Mouse (Mus musculus): ENCODE data around the gene Gm19684. TPM values are rescaled to one million over a fixed set of nuclear protein-coding genes. Genes with fewer than 3 reads are reported as not detected.
"Not testable (repeated sequence)": the region's sequence is repeated elsewhere in the genome, so short reads cannot be mapped to it uniquely, and the experiment has no call there.

The Gm19684 gene
- total and polyA plus RNA-seq, 3 experiments, result 0.11 TPM; not detected in 2

DNA sequence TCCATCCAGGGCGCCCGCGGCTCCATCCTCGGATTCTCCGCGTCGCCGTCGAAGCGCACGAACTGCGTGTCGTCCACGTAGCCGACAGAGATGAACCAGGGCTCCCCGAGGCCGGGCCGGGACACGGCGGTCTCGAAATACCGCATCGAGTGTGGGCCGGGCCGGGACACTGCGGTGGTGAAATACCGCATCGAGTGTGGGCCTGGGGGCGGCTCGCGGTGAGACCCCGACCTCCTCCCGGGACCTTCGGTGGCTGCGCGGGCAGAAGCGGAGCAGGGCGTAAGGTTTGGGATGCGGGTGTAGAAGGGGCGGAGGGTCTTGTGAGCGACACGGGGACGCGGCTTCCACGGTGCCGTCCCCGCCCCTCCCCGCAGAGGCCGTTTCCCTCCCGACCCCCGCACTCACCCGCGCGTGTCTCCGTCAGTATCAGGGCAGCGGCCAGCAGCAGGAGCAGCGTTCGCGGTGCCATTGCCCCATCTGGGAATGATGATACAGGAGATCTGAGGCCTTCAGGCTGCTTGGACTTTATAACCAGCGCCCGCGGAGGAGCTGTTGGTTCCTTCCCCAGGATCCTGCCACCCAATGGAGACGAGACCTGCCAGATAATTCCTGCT is 46.7 kb downstream of the Gm19684 start, which contains the start of gene Gm8909:
TSS of gene Gm8909 (minus strand) at position 499 of the 614 bp plus-strand sequence.
- ATAC-seq (ENCODE audit: extremely low read depth, insufficient number of reproducible peaks, low FRiP score, poor library complexity, severe bottlenecking) (no peak), DNase-seq (ENCODE audit: low spot score) (no peak)
- Histone ChIP-seq H3K36me3 (replicated peaks) (no peaks in the 10 kb centered on the region), H3K4me3 (ENCODE audit: low read depth, low read length) (no peak within 1 kb of the TSS), H3K27me3 (ENCODE audit: insufficient read depth, low read length) (no peaks in the 10 kb centered on the region), H3K9me3 (replicated peaks) (no peaks in the 10 kb centered on the region), H3K4me1 (ENCODE audit: insufficient read depth, low read depth, low read length) (no peaks in the 10 kb centered on the region)
- TF ChIP-seq TAL1 (conservative IDR thresholded peaks at IDR 0.05; ENCODE audit: low read depth, low read length), result no peak
- no peak for TF ChIP-seq CTCF (IDR thresholded peaks at IDR 0.05; ENCODE audit: low read depth, low read length)
- TF ChIP-seq GATA2 (IDR thresholded peaks at IDR 0.05; ENCODE audit: borderline replicate concordance, low read depth, low read length), result no peak
- no peak for TF ChIP-seq GATA1 (IDR thresholded peaks at IDR 0.05; ENCODE audit: borderline replicate concordance, low read length)
- no peak for TF ChIP-seq POLR2AphosphoS5 (IDR thresholded peaks at IDR 0.05; ENCODE audit: insufficient replicate concordance, low read depth, low read length)

DNA sequence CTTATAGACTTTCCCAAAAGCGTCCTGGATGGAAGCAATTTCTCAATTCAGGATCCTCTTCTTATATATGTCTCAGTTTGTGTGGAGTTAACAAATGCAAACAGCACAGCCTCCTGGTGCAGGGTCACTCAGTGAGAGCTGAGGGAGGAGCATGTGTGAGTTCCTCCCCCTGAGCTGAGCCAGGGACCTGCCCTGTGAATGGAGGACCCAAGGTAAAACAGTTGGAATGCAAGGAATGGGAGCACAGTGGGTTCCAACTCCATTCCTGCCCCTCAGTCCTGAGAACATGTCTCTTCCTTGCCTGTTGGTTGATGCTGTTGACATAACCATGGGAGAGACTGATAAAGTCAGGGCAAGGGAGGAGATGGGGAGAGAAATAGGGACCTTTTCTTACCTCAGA is 47.6 kb downstream of the Gm19684 start:
- not testable (repeated sequence) for ATAC-seq (ENCODE audit: extremely low read depth, insufficient number of reproducible peaks, low FRiP score, poor library complexity, severe bottlenecking); H3K27me3 ChIP-seq (ENCODE audit: insufficient read depth, low read length)

DNA sequence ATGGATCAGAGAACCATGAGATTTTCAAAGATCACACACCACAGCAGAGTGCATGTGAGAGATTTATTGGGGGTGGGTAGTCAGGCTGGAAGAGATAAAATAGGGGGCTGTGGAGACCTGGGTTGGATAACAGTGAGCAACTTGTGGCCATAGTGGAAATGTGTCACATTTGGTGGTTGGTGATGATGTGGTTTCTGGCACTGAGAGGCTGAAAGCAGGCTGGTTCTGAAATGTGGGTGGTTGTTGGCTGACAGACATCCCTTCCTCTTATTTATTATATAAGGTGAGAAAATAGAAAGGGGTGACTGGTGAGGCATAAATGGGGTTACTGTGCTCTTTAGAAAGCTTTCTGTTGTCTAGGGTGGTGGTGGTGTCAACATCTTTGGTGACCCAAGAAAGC is 48.3 kb downstream of the Gm19684 start:
- no peaks in the 10 kb centered on the region for H3K27me3 ChIP-seq (ENCODE audit: insufficient read depth, low read length)

More for the DNA sequence above, 47.6 kb downstream of the Gm19684 start:
- not testable (repeated sequence) for H3K9me3 ChIP-seq (replicated peaks); H3K4me3 ChIP-seq (ENCODE audit: low read depth, low read length); H3K36me3 ChIP-seq (replicated peaks); DNase-seq (ENCODE audit: low spot score); H3K4me1 ChIP-seq (ENCODE audit: insufficient read depth, low read depth, low read length)

DNA sequence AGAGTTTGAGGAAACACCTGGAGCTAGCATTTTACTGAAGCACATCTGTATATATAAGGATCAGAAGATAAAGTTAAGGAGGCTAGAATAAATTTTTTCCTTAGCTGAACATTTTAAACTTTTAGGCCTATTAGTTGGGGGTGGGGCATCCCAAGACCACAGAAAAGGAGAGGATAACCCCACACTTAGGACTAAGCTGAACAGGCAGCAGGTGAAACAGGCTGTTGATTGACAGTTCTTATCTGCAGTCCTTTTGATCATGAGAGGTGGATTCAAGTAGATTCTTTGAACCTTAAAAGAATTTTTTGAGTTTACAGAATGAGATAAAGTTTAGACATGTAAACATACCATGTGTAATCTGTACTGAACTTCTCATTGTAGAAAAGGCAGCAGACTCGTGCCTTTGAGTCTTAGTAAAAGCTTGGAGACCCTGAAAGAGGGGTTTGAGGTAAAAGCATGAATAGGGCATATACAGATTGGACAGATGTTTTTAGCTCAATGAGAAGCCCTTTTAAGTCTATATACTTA is 48.9 kb downstream of the Gm19684 start:
- H3K4me3 ChIP-seq (ENCODE audit: low read depth, low read length), result no peak overlapping the region
- no peak for ATAC-seq (ENCODE audit: extremely low read depth, insufficient number of reproducible peaks, low FRiP score, poor library complexity, severe bottlenecking)
- DNase-seq (ENCODE audit: low spot score), result no peak
- H3K27me3 ChIP-seq (ENCODE audit: insufficient read depth, low read length), result no peaks in the 10 kb centered on the region
- H3K36me3 ChIP-seq (replicated peaks), result no peaks in the 10 kb centered on the region
- H3K4me1 ChIP-seq (ENCODE audit: insufficient read depth, low read depth, low read length), result no peaks in the 10 kb centered on the region
- H3K9me3 ChIP-seq (replicated peaks), result no peaks in the 10 kb centered on the region
- TF ChIP-seq TAL1 (conservative IDR thresholded peaks at IDR 0.05; ENCODE audit: low read depth, low read length), result no peak
- TF ChIP-seq GATA2 (IDR thresholded peaks at IDR 0.05; ENCODE audit: borderline replicate concordance, low read depth, low read length), result no peak
- TF ChIP-seq POLR2AphosphoS5 (IDR thresholded peaks at IDR 0.05; ENCODE audit: insufficient replicate concordance, low read depth, low read length), result no peak
- no peak for TF ChIP-seq GATA1 (IDR thresholded peaks at IDR 0.05; ENCODE audit: borderline replicate concordance, low read length)
- TF ChIP-seq CTCF (IDR thresholded peaks at IDR 0.05; ENCODE audit: low read depth, low read length), result no peak

More for the DNA sequence above, 48.3 kb downstream of the Gm19684 start:
- ATAC-seq (ENCODE audit: extremely low read depth, insufficient number of reproducible peaks, low FRiP score, poor library complexity, severe bottlenecking), result no peak
- Histone ChIP-seq H3K36me3 (replicated peaks) (no peaks in the 10 kb centered on the region), H3K4me3 (ENCODE audit: low read depth, low read length) (no peak overlapping the region), H3K9me3 (replicated peaks) (no peaks in the 10 kb centered on the region), H3K4me1 (ENCODE audit: insufficient read depth, low read depth, low read length) (no peaks in the 10 kb centered on the region)
- TF ChIP-seq GATA2 (IDR thresholded peaks at IDR 0.05; ENCODE audit: borderline replicate concordance, low read depth, low read length) (no peak), GATA1 (IDR thresholded peaks at IDR 0.05; ENCODE audit: borderline replicate concordance, low read length) (no peak), CTCF (IDR thresholded peaks at IDR 0.05; ENCODE audit: low read depth, low read length) (no peak), TAL1 (conservative IDR thresholded peaks at IDR 0.05; ENCODE audit: low read depth, low read length) (no peak), POLR2AphosphoS5 (IDR thresholded peaks at IDR 0.05; ENCODE audit: insufficient replicate concordance, low read depth, low read length) (no peak)
- DNase-seq (ENCODE audit: low spot score), result no peak

DNA sequence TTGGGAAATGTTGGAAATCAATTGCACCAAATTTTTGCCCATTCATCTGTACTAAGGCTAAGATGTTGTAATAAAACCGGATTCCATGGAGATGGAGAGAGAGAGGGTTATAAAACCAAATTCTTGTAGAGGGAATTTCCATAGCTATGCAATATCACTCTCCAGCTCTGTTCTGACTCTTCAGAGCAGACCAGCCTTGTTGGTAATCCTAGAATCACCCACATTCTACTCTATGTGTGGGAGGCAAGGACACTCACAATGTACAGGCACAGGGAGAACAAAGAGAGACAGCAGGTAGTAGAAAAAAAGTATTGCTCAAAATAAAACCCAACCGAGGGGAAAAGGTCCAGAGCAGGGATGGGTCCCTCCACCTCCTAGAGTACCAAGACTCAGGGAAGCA is 54.7 kb downstream of the Gm19684 start:
- not testable (repeated sequence) for H3K36me3 ChIP-seq (replicated peaks); H3K9me3 ChIP-seq (replicated peaks); H3K4me1 ChIP-seq (ENCODE audit: insufficient read depth, low read depth, low read length); DNase-seq (ENCODE audit: low spot score); H3K27me3 ChIP-seq (ENCODE audit: insufficient read depth, low read length); ATAC-seq (ENCODE audit: extremely low read depth, insufficient number of reproducible peaks, low FRiP score, poor library complexity, severe bottlenecking); H3K4me3 ChIP-seq (ENCODE audit: low read depth, low read length)

DNA sequence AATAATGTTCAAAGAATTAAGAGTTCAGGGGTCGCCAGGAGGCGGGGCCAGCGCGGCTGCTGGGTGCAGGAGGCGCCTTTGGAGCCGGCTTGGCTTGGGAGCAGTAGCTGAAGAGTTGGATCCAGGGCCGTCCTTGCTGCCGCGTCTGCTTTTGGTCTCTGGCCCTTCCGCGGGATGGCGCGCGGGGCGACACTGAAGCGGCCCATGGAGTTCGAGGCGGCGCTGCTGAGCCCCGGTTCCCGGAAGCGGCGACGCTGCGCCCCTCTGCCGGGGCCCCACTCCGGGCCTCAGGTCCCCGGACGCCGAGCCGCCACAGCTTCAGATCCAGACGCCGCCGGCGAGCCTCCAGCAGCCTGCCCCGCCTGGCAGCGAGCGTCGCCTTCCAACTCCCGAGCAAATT is 57.5 kb downstream of the Gm19684 start:
- not testable (repeated sequence) for H3K4me1 ChIP-seq (ENCODE audit: insufficient read depth, low read depth, low read length); DNase-seq (ENCODE audit: low spot score); H3K36me3 ChIP-seq (replicated peaks); H3K9me3 ChIP-seq (replicated peaks); H3K27me3 ChIP-seq (ENCODE audit: insufficient read depth, low read length); H3K4me3 ChIP-seq (ENCODE audit: low read depth, low read length); ATAC-seq (ENCODE audit: extremely low read depth, insufficient number of reproducible peaks, low FRiP score, poor library complexity, severe bottlenecking)

Other genes with a start within 250 kb of the Gm19684 start
Only the 20 nearest of the 21 such genes appear.
- 48.8 and 56.3 TPM in 2 replicates for gene Dhx16, start 241.9 kb upstream of the Gm19684 start, total RNA-seq (2014; fragmentation: Nextera tagmentation)
- gene Dhx16, start 241.9 kb upstream of the Gm19684 start, total RNA-seq (2017), result 76.8 and 81.1 TPM in 2 replicates
- 73.6 and 77.5 TPM in 2 replicates for gene Dhx16, start 241.9 kb upstream of the Gm19684 start, polyA plus RNA-seq (2012)
- 32.7 and 45.0 TPM in 2 replicates for gene 2310061I04Rik, start 224.2 kb upstream of the Gm19684 start, total RNA-seq (2014; fragmentation: Nextera tagmentation)
- 3.1 and 3.3 TPM in 2 replicates for gene 2310061I04Rik, start 224.2 kb upstream of the Gm19684 start, total RNA-seq (2017)
- gene 2310061I04Rik, start 224.2 kb upstream of the Gm19684 start, polyA plus RNA-seq (2012), result 163 and 185 TPM in 2 replicates
- gene Atat1, start 211.6 kb upstream of the Gm19684 start, total RNA-seq (2014; fragmentation: Nextera tagmentation), result 18.1 and 18.3 TPM in 2 replicates
- gene Atat1, start 211.6 kb upstream of the Gm19684 start, total RNA-seq (2017), result 7.3 and 10.5 TPM in 2 replicates
- gene Atat1, start 211.6 kb upstream of the Gm19684 start, polyA plus RNA-seq (2012), result 16.3 and 17.3 TPM in 2 replicates
- 107 and 118 TPM in 2 replicates for gene Mrps18b, start 205.3 kb upstream of the Gm19684 start, total RNA-seq (2014; fragmentation: Nextera tagmentation)
- 103 and 127 TPM in 2 replicates for gene Mrps18b, start 205.3 kb upstream of the Gm19684 start, total RNA-seq (2017)
- 7.8 and 8.9 TPM in 2 replicates for gene Mrps18b, start 205.3 kb upstream of the Gm19684 start, polyA plus RNA-seq (2012)
- gene Ppp1r10, start 205.2 kb upstream of the Gm19684 start, total RNA-seq (2014; fragmentation: Nextera tagmentation), result 85.7 and 93.8 TPM in 2 replicates
- 64.7 and 77.3 TPM in 2 replicates for gene Ppp1r10, start 205.2 kb upstream of the Gm19684 start, total RNA-seq (2017)
- gene Ppp1r10, start 205.2 kb upstream of the Gm19684 start, polyA plus RNA-seq (2012), result 30.9 and 33.0 TPM in 2 replicates
- 77.0 and 80.6 TPM in 2 replicates for gene Abcf1, start 151.9 kb upstream of the Gm19684 start, total RNA-seq (2014; fragmentation: Nextera tagmentation)
- 129 and 176 TPM in 2 replicates for gene Abcf1, start 151.9 kb upstream of the Gm19684 start, total RNA-seq (2017)
- gene Abcf1, start 151.9 kb upstream of the Gm19684 start, polyA plus RNA-seq (2012), result 167 and 196 TPM in 2 replicates
- 18.5 and 22.9 TPM in 2 replicates for gene Gnl1, start 141.8 kb upstream of the Gm19684 start, total RNA-seq (2014; fragmentation: Nextera tagmentation)
- gene Gnl1, start 141.8 kb upstream of the Gm19684 start, total RNA-seq (2017), result 28.6 and 29.5 TPM in 2 replicates
- gene Gnl1, start 141.8 kb upstream of the Gm19684 start, polyA plus RNA-seq (2012), result 120 and 121 TPM in 2 replicates
- 38.6 and 49.4 TPM in 2 replicates for gene Prr3, start 141.4 kb upstream of the Gm19684 start, total RNA-seq (2014; fragmentation: Nextera tagmentation)
- gene Prr3, start 141.4 kb upstream of the Gm19684 start, total RNA-seq (2017), result 11.4 and 15.6 TPM in 2 replicates
- gene Prr3, start 141.4 kb upstream of the Gm19684 start, polyA plus RNA-seq (2012), result 30.1 and 33.1 TPM in 2 replicates
- 16.6 TPM in 1 of 2 replicates, not detected in the other for gene H2-T24, start 101.1 kb upstream of the Gm19684 start, total RNA-seq (2014; fragmentation: Nextera tagmentation)
- gene H2-T24, start 101.1 kb upstream of the Gm19684 start, total RNA-seq (2017), result 5.8 and 6.9 TPM in 2 replicates
- 0.47 and 0.50 TPM in 2 replicates for gene H2-T24, start 101.1 kb upstream of the Gm19684 start, polyA plus RNA-seq (2012)
- 2.3 and 11.3 TPM in 2 replicates for gene H2-T23, start 88.8 kb upstream of the Gm19684 start, total RNA-seq (2014; fragmentation: Nextera tagmentation)
- 21.6 and 29.4 TPM in 2 replicates for gene H2-T23, start 88.8 kb upstream of the Gm19684 start, total RNA-seq (2017)
- 9.5 and 9.8 TPM in 2 replicates for gene H2-T23, start 88.8 kb upstream of the Gm19684 start, polyA plus RNA-seq (2012)
- 6.5 and 12.0 TPM in 2 replicates for gene H2-T22, start 78.9 kb upstream of the Gm19684 start, total RNA-seq (2014; fragmentation: Nextera tagmentation)
- gene H2-T22, start 78.9 kb upstream of the Gm19684 start, total RNA-seq (2017), result 20.0 and 22.8 TPM in 2 replicates
- gene H2-T22, start 78.9 kb upstream of the Gm19684 start, polyA plus RNA-seq (2012), result 3.1 and 5.7 TPM in 2 replicates
- not detected in 2 replicates for gene Gm6034, start 78.7 kb upstream of the Gm19684 start, total RNA-seq (2014; fragmentation: Nextera tagmentation)
- not detected in 2 replicates for gene Gm6034, start 78.7 kb upstream of the Gm19684 start, total RNA-seq (2017)
- gene Gm6034, start 78.7 kb upstream of the Gm19684 start, polyA plus RNA-seq (2012), result not detected in 2 replicates
- gene Gm11127, start 63.3 kb upstream of the Gm19684 start, total RNA-seq (2014; fragmentation: Nextera tagmentation), result not detected in 2 replicates
- gene Gm11127, start 63.3 kb upstream of the Gm19684 start, total RNA-seq (2017), result not detected in 2 replicates
- gene Gm11127, start 63.3 kb upstream of the Gm19684 start, polyA plus RNA-seq (2012), result not detected in 2 replicates
- gene Gm7030, start 7.7 kb downstream of the Gm19684 start, total RNA-seq (2014; fragmentation: Nextera tagmentation), result not detected in 2 replicates
- gene Gm7030, start 7.7 kb downstream of the Gm19684 start, total RNA-seq (2017), result 0.16 TPM in 1 of 2 replicates, not detected in the other
- not detected in 2 replicates for gene Gm7030, start 7.7 kb downstream of the Gm19684 start, polyA plus RNA-seq (2012)
- not detected in 2 replicates for gene Gm8909, start 46.9 kb downstream of the Gm19684 start, total RNA-seq (2014; fragmentation: Nextera tagmentation)
- gene Gm8909, start 46.9 kb downstream of the Gm19684 start, total RNA-seq (2017), result not detected in 2 replicates
- gene Gm8909, start 46.9 kb downstream of the Gm19684 start, polyA plus RNA-seq (2012), result not detected in 2 replicates
- gene H2-T3, start 68.6 kb downstream of the Gm19684 start, total RNA-seq (2014; fragmentation: Nextera tagmentation), result not detected in 2 replicates
- 0.22 TPM in 1 of 2 replicates, not detected in the other for gene H2-T3, start 68.6 kb downstream of the Gm19684 start, total RNA-seq (2017)
- gene H2-T3, start 68.6 kb downstream of the Gm19684 start, polyA plus RNA-seq (2012), result not detected in 2 replicates
- gene Rpp21, start 136.4 kb downstream of the Gm19684 start, total RNA-seq (2014; fragmentation: Nextera tagmentation), result 67.4 and 115 TPM in 2 replicates
- 63.9 and 79.2 TPM in 2 replicates for gene Rpp21, start 136.4 kb downstream of the Gm19684 start, total RNA-seq (2017)
- gene Rpp21, start 136.4 kb downstream of the Gm19684 start, polyA plus RNA-seq (2012), result 71.3 and 86.9 TPM in 2 replicates
- gene Trim39, start 150.6 kb downstream of the Gm19684 start, total RNA-seq (2014; fragmentation: Nextera tagmentation), result 17.5 and 17.7 TPM in 2 replicates
- 14.9 and 17.8 TPM in 2 replicates for gene Trim39, start 150.6 kb downstream of the Gm19684 start, total RNA-seq (2017)
- gene Trim39, start 150.6 kb downstream of the Gm19684 start, polyA plus RNA-seq (2012), result 5.5 and 6.8 TPM in 2 replicates
- gene H2-M10.2, start 164.8 kb downstream of the Gm19684 start, total RNA-seq (2014; fragmentation: Nextera tagmentation), result not detected in 2 replicates
- not detected in 2 replicates for gene H2-M10.2, start 164.8 kb downstream of the Gm19684 start, total RNA-seq (2017)
- gene H2-M10.2, start 164.8 kb downstream of the Gm19684 start, polyA plus RNA-seq (2012), result not detected in 2 replicates
- not detected in 2 replicates for gene H2-M10.1, start 204.5 kb downstream of the Gm19684 start, total RNA-seq (2014; fragmentation: Nextera tagmentation)
- gene H2-M10.1, start 204.5 kb downstream of the Gm19684 start, total RNA-seq (2017), result not detected in 2 replicates
- gene H2-M10.1, start 204.5 kb downstream of the Gm19684 start, polyA plus RNA-seq (2012), result not detected in 2 replicates

Measured in G1E (cell line).